11 mouse cellular contexts compared by ENCODE assay signal in genomic region chr11:11656995-11657530, GRCm38 (mm10). TPM values are rescaled to one million over a fixed set of nuclear protein-coding genes. Genes with fewer than 3 reads are reported as not detected.
A peak's percentile ranks its signal among the peaks of the same experiment; 100 is the strongest.
DNase-seq lines count a peak whose midpoint lies in the region; ATAC-seq and TF ChIP-seq lines count a peak whose summit lies in the region.
"Had no signal": no experiment of that assay in that cellular context is flagged by ENCODE, and none has a peak within 500 bp of the region (broad histone marks: within the 10 kb centered on the region; RNA-seq: fewer than 3 reads in every experiment).

No protein-coding gene starts in this region.

- H3K9ac ChIP-seq in liver, embryonic 14.5 days (replicated peaks) = peak overlapping the region; percentile 28
- no peak overlapping the region for H3K9ac ChIP-seq in stomach, embryonic 14.5 days (replicated peaks; ENCODE audit: low read depth, low read length)
- H3K9ac ChIP-seq in forebrain, embryonic 15.5 days (replicated peaks) = no peak overlapping the region
- no peak overlapping the region for H3K9ac ChIP-seq in midbrain, embryonic 16.5 days (ENCODE audit: low read depth, low read length)

- intact Hi-C loops in left cerebral cortex, postnatal 36 days (cut with DNase I) = no loop called here

- peak; percentile 5 for DNase-seq in embryo, embryonic 11 days
- no peak for DNase-seq in embryo, embryonic 9.5 days (ENCODE audit: extremely low spot score)
- peak; percentile 70 for DNase-seq in T-cell, adult 2 months (ENCODE audit: low spot score)
- DNase-seq in liver, embryonic 14.5 days (ENCODE audit: low read depth in 3 of 3, low spot score in 3 of 3) = peak; percentile 49 to 50 (median 49)
- no peak for DNase-seq in left cerebral cortex, postnatal 36 days (ENCODE audit: low spot score in 2 of 2)

- no peaks in the 10 kb centered on the region for H3K9me3 ChIP-seq in liver, embryonic 14.5 days (ENCODE audit: control insufficient read depth, low read length)
- no peaks in the 10 kb centered on the region for H3K9me3 ChIP-seq in stomach, embryonic 14.5 days (ENCODE audit: control insufficient read depth, low read depth, low read length)
- H3K9me3 ChIP-seq in forebrain, embryonic 15.5 days = no peaks in the 10 kb centered on the region
- H3K9me3 ChIP-seq in midbrain, embryonic 16.5 days (replicated peaks; ENCODE audit: control insufficient read depth, low read length, poor library complexity, severe bottlenecking) = no peaks in the 10 kb centered on the region
- H3K9me3 ChIP-seq: limb, embryonic 10.5 days had no signal

- peak overlapping the region; percentile 23 for H3K4me2 ChIP-seq in liver, embryonic 14.5 days (ENCODE audit: low read depth)
- no peak overlapping the region for H3K4me2 ChIP-seq in stomach, embryonic 14.5 days (replicated peaks; ENCODE audit: low read depth, low read length)
- H3K4me2 ChIP-seq in forebrain, embryonic 15.5 days (replicated peaks) = no peak overlapping the region
- H3K4me2 ChIP-seq in midbrain, embryonic 16.5 days (ENCODE audit: low read length) = no peak overlapping the region

- peak; percentile 88 for ATAC-seq in liver, embryonic 14.5 days (ENCODE audit: insufficient read depth)
- peak; percentile 80 for ATAC-seq in stomach, embryonic 14.5 days (ENCODE audit: insufficient number of reproducible peaks, insufficient read depth, low FRiP score, low read depth)
- ATAC-seq in forebrain, embryonic 15.5 days (replicated peaks) = no peak
- ATAC-seq in midbrain, embryonic 16.5 days = no peak

- H3K27ac ChIP-seq in liver, embryonic 14.5 days = peak overlapping the region; percentile 44
- H3K27ac ChIP-seq in stomach, embryonic 14.5 days (ENCODE audit: low read length) = no peak overlapping the region; the same call in 1 of the 2 replicates
- no peak overlapping the region for H3K27ac ChIP-seq in forebrain, embryonic 15.5 days (replicated peaks)
- no peak overlapping the region for H3K27ac ChIP-seq in midbrain, embryonic 16.5 days (ENCODE audit: low read length)
- H3K27ac ChIP-seq: limb, embryonic 10.5 days had no signal

- no peaks in the 10 kb centered on the region for H3K36me3 ChIP-seq in liver, embryonic 14.5 days (replicated peaks; ENCODE audit: control insufficient read depth, insufficient read depth, low read depth)
- H3K36me3 ChIP-seq in stomach, embryonic 14.5 days (ENCODE audit: control insufficient read depth, insufficient read depth, low read length) = no peaks in the 10 kb centered on the region
- no peaks in the 10 kb centered on the region for H3K36me3 ChIP-seq in forebrain, embryonic 15.5 days
- no peaks in the 10 kb centered on the region for H3K36me3 ChIP-seq in midbrain, embryonic 16.5 days (ENCODE audit: control insufficient read depth, insufficient read depth, low read length)
- H3K36me3 ChIP-seq: limb, embryonic 10.5 days had no signal

- H3K4me1 ChIP-seq in liver, embryonic 14.5 days (replicated peaks; ENCODE audit: control insufficient read depth in 2 of 2, insufficient read depth in 2 of 2, low read length in 1 of 2) = peaks cover 14 to 29% of the 10 kb centered on the region in 2 experiments
- 0 out of 2 replicates have a peak, but pooled peaks cover 4% of the 10 kb centered on the region for H3K4me1 ChIP-seq in stomach, embryonic 14.5 days (ENCODE audit: control insufficient read depth, insufficient read depth, low read length)
- no peaks in the 10 kb centered on the region for H3K4me1 ChIP-seq in forebrain, embryonic 15.5 days
- H3K4me1 ChIP-seq in midbrain, embryonic 16.5 days (ENCODE audit: control insufficient read depth, insufficient read depth, low read length) = no peaks in the 10 kb centered on the region

- TF ChIP-seq CTCF in liver, embryonic 14.5 days (IDR thresholded peaks at IDR 0.05; ENCODE audit: low read depth) = no peak

- no peak overlapping the region for H3K4me3 ChIP-seq in liver, embryonic 14.5 days (ENCODE audit: insufficient read depth in 1 of 2, low read depth in 2 of 2, low read length in 2 of 2)
- H3K4me3 ChIP-seq in stomach, embryonic 14.5 days (ENCODE audit: low read depth, low read length) = no peak overlapping the region
- H3K4me3 ChIP-seq in forebrain, embryonic 15.5 days = no peak overlapping the region
- no peak overlapping the region for H3K4me3 ChIP-seq in midbrain, embryonic 16.5 days (ENCODE audit: low read depth, low read length)
- H3K4me3 ChIP-seq: limb, embryonic 10.5 days had no signal

- peak; percentile 55 for TF ChIP-seq EP300 in liver, embryonic 14.5 days (IDR thresholded peaks at IDR 0.05; ENCODE audit: low read depth)

- H3K27me3 ChIP-seq in liver, embryonic 14.5 days (ENCODE audit: control insufficient read depth, insufficient read depth, low read length) = no peaks in the 10 kb centered on the region
- no peaks in the 10 kb centered on the region for H3K27me3 ChIP-seq in stomach, embryonic 14.5 days (ENCODE audit: control insufficient read depth, insufficient read depth, low read length)
- H3K27me3 ChIP-seq in forebrain, embryonic 15.5 days = no peaks in the 10 kb centered on the region
- H3K27me3 ChIP-seq in midbrain, embryonic 16.5 days (ENCODE audit: control insufficient read depth, insufficient read depth, low read depth, low read length) = no peaks in the 10 kb centered on the region

- 6% methylated on average over 5 of the region's 5 CpGs for WGBS in liver, embryonic 14.5 days (ENCODE audit: insufficient replicate concordance)
- WGBS in stomach, embryonic 14.5 days = 30% methylated on average over 5 of the region's 5 CpGs
- WGBS in forebrain, embryonic 15.5 days = 73% methylated on average over 5 of the region's 5 CpGs
- WGBS in midbrain, embryonic 16.5 days = 77% methylated on average over 5 of the region's 5 CpGs

RNA-seq across cellular contexts. Expression of gene Ikzf1, which starts 27.7 kb away (rescaled TPM):
- 63.3 and 65.4 TPM in 2 replicates for polyA plus RNA-seq in liver, embryonic 14.5 days (2012; rRNA removed)
- polyA plus RNA-seq in liver, embryonic 14.5 days (2014; fragmentation: Nextera tagmentation; extraction: Ambion mirVana) = 46.6 and 60.5 TPM in 2 replicates
- polyA plus RNA-seq in stomach, embryonic 14.5 days (2014; fragmentation: Nextera tagmentation; extraction: Ambion mirVana) = 2.2 and 2.6 TPM in 2 replicates
- polyA plus RNA-seq in forebrain, embryonic 15.5 days (2015; fragmentation: Nextera tagmentation; extraction: Ambion mirVana) = 2.4 and 2.8 TPM in 2 replicates
- 1 to 10 TPM; 2.7 to 3.7 TPM for total RNA-seq in left cerebral cortex, postnatal 36 days (2021)
- polyA plus RNA-seq in midbrain, embryonic 16.5 days (2015; fragmentation: Nextera tagmentation; extraction: Ambion mirVana) = 1.3 and 1.4 TPM in 2 replicates

RNA-seq across cellular contexts. Expression of gene 4930512M02Rik, which starts 29.4 kb away (rescaled TPM):
- polyA plus RNA-seq in liver, embryonic 14.5 days (2012; rRNA removed) = not detected in 2 replicates
- not detected in 2 replicates for polyA plus RNA-seq in liver, embryonic 14.5 days (2014; fragmentation: Nextera tagmentation; extraction: Ambion mirVana)
- polyA plus RNA-seq in stomach, embryonic 14.5 days (2014; fragmentation: Nextera tagmentation; extraction: Ambion mirVana) = not detected in 2 replicates
- not detected in 2 replicates for polyA plus RNA-seq in forebrain, embryonic 15.5 days (2015; fragmentation: Nextera tagmentation; extraction: Ambion mirVana)
- total RNA-seq in left cerebral cortex, postnatal 36 days (2021) = not detected
- polyA plus RNA-seq in midbrain, embryonic 16.5 days (2015; fragmentation: Nextera tagmentation; extraction: Ambion mirVana) = not detected in 2 replicates
- total RNA-seq: heart, adult 8-10 months had no signal
- polyA plus RNA-seq: cortical plate, adult 2 months; limb, embryonic 10.5 days had no signal

Comparison
In these comparisons a context has a peak if more than half of its experiments do, and no peak if none do; other contexts are left out.
1. DNase-seq: peak in embryo, embryonic 11 days (single experiment), T-cell, adult 2 months (single experiment) and liver, embryonic 14.5 days (3 of 3); none in embryo, embryonic 9.5 days (single experiment) and left cerebral cortex, postnatal 36 days (0 of 2).
2. ATAC-seq: peak in liver, embryonic 14.5 days (single experiment) and stomach, embryonic 14.5 days (single experiment); none in forebrain, embryonic 15.5 days (single experiment) and midbrain, embryonic 16.5 days (single experiment).
3. RNA of gene Ikzf1, which starts 27.7 kb away (polyA plus RNA-seq): 46.6 to 65.4 TPM in liver, embryonic 14.5 days; 2.4 to 2.8 TPM in forebrain, embryonic 15.5 days, 2.2 to 2.6 TPM in stomach, embryonic 14.5 days and 1.3 to 1.4 TPM in midbrain, embryonic 16.5 days; every median in the first group is over 10 times any median in the second.